Mouse (Mus musculus): ENCODE results near the gene Cmah. TPM values are rescaled to one million over a fixed set of nuclear protein-coding genes. Genes with fewer than 3 reads are reported as not detected.
A peak's percentile ranks its signal among the peaks of the same experiment; 100 is the strongest.

Gene Cmah
- total RNA-seq, 2 experiments from 2014 or later, result 0.85 to 2.1 TPM

- peak; percentile 54 for ATAC-seq (replicated peaks; ENCODE audit: low FRiP score, poor library complexity, severe bottlenecking)
These were observed 174.1 kb downstream of the Cmah start for GRCm38 (mm10) chr13:24501179-24501905.

- ATAC-seq (replicated peaks; ENCODE audit: low FRiP score, poor library complexity, severe bottlenecking), result no peak
These were observed 174.7 kb downstream of the Cmah start for GRCm38 (mm10) chr13:24501919-24502318.

- no peak for ATAC-seq (replicated peaks; ENCODE audit: low FRiP score, poor library complexity, severe bottlenecking)
These were observed 178.6 kb downstream of the Cmah start for GRCm38 (mm10) chr13:24505812-24506211.

- ATAC-seq (replicated peaks; ENCODE audit: low FRiP score, poor library complexity, severe bottlenecking), result no peak
These were observed 180.0 kb downstream of the Cmah start for GRCm38 (mm10) chr13:24507156-24507555.

- no peak for ATAC-seq (replicated peaks; ENCODE audit: low FRiP score, poor library complexity, severe bottlenecking)
These were observed 181.7 kb downstream of the Cmah start for GRCm38 (mm10) chr13:24508917-24509316.

- no peak for ATAC-seq (replicated peaks; ENCODE audit: low FRiP score, poor library complexity, severe bottlenecking)
These were observed 184.2 kb downstream of the Cmah start for GRCm38 (mm10) chr13:24511367-24511766.

GRCm38 (mm10) chr13:24511932-24512520 lies 184.8 kb downstream of the Cmah start:
- ATAC-seq (replicated peaks; ENCODE audit: low FRiP score, poor library complexity, severe bottlenecking), result no peak

- ATAC-seq (replicated peaks; ENCODE audit: low FRiP score, poor library complexity, severe bottlenecking), result no peak
These were observed 186.5 kb downstream of the Cmah start for GRCm38 (mm10) chr13:24513717-24514116.

GRCm38 (mm10) chr13:24515101-24515675 lies 188.0 kb downstream of the Cmah start:
- ATAC-seq (replicated peaks; ENCODE audit: low FRiP score, poor library complexity, severe bottlenecking), result 0 out of 2 replicates have a peak, but pooled peaks have one; percentile 38

- ATAC-seq (replicated peaks; ENCODE audit: low FRiP score, poor library complexity, severe bottlenecking), result no peak
These were observed 190.6 kb downstream of the Cmah start for GRCm38 (mm10) chr13:24517757-24518156.

GRCm38 (mm10) chr13:24518887-24519286 lies 191.7 kb downstream of the Cmah start:
- peak; percentile 75 for ATAC-seq (replicated peaks; ENCODE audit: low FRiP score, poor library complexity, severe bottlenecking)

GRCm38 (mm10) chr13:24519976-24520647 lies 192.9 kb downstream of the Cmah start:
- no peak for ATAC-seq (replicated peaks; ENCODE audit: low FRiP score, poor library complexity, severe bottlenecking)

- no peak for ATAC-seq (replicated peaks; ENCODE audit: low FRiP score, poor library complexity, severe bottlenecking)
These were observed 193.6 kb downstream of the Cmah start for GRCm38 (mm10) chr13:24520796-24521195.

GRCm38 (mm10) chr13:24521446-24522342 lies 194.5 kb downstream of the Cmah start:
- no peak for ATAC-seq (replicated peaks; ENCODE audit: low FRiP score, poor library complexity, severe bottlenecking)

GRCm38 (mm10) chr13:24522343-24522837 lies 195.2 kb downstream of the Cmah start:
- no peak for ATAC-seq (replicated peaks; ENCODE audit: low FRiP score, poor library complexity, severe bottlenecking)

GRCm38 (mm10) chr13:24523587-24524221 lies 196.5 kb downstream of the Cmah start:
- no peak for ATAC-seq (replicated peaks; ENCODE audit: low FRiP score, poor library complexity, severe bottlenecking)

GRCm38 (mm10) chr13:24524468-24524867 lies 197.3 kb downstream of the Cmah start:
- no peak for ATAC-seq (replicated peaks; ENCODE audit: low FRiP score, poor library complexity, severe bottlenecking)

GRCm38 (mm10) chr13:24525551-24525950 lies 198.3 kb downstream of the Cmah start:
- no peak for ATAC-seq (replicated peaks; ENCODE audit: low FRiP score, poor library complexity, severe bottlenecking)

GRCm38 (mm10) chr13:24526916-24527315 lies 199.7 kb downstream of the Cmah start:
- ATAC-seq (replicated peaks; ENCODE audit: low FRiP score, poor library complexity, severe bottlenecking), result no peak

Measured in erythroblast, adult 5-6 weeks (primary cell).